Mouse (Mus musculus) G1E (cell line): ENCODE data around the gene Nhsl2.

ENCODE experiments used
- CTCF ChIP-seq: IDR thresholded peaks from 2 replicates; pipeline ENCODE4 v1.5.1; 2012; ENCODE audit warnings: low read depth, low read length, inconsistent platforms, mixed read lengths
- GATA1 ChIP-seq: IDR thresholded peaks from 2 replicates; pipeline ENCODE4 v1.6.1; 2012; ENCODE audit warnings: borderline replicate concordance, low read length, inconsistent platforms, mixed read lengths
- POLR2AphosphoS5 ChIP-seq: IDR thresholded peaks from 2 replicates; pipeline ENCODE4 v1.6.1; 2012; ENCODE audit warnings: low read depth, low read length, inconsistent platforms; ENCODE audit not compliant: insufficient replicate concordance

DNA sequence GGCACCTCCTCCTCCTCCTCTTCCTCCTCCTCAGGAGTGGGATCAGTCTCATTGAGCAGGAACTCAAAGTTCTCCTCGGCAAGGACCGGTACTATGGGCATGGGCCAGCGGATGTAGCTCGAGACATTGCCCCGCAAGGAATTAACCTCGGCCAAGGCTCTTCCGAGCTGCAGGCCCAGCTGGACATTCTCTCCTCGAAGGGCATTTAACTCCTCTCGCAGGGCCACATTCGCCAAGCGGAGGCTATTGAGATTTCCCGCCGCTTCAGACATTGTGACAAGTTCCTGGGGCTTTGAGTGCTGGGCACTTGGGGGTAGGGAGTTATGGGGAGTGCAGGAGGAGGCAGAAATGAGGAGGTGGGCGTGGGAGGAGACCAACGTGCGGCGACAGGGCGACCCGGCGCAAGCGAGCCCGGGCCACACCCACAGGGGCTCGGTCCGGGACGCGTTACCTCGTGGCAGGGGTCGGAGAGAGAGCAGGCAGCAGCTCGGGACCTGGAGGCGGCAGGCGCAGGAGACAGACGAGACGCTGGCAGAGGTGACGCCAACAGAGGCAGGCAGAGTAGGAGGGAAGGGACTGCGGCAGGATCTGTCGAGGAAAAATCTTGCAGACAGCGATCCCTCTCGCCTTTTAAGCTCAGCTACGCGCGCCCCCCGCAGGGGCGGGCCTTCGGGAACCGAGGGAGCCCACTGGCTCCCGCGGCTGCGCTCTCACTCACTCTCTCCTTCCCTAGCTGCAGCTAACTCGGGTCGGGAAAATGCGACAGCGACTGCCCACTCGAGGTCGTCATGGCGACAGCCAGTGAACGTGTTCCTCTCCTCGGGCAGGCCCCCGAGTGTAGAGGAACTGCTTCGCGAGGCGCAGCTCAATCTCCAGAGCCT, 221.6 kb downstream of the Nhsl2 start, which contains the start of gene Rtl5:
- no peak for TF ChIP-seq CTCF
- TF ChIP-seq POLR2AphosphoS5: no peak
- TF ChIP-seq GATA1: no peak
